Mouse (Mus musculus): ENCODE results near the gene Kcnma1. TPM values are rescaled to one million over a fixed set of nuclear protein-coding genes. Genes with fewer than 3 reads are reported as not detected.

Kcnma1 gene
- polyA plus RNA-seq (2012), result under 0.01 TPM in 1 of 2 replicates, not detected in the other

DNA sequence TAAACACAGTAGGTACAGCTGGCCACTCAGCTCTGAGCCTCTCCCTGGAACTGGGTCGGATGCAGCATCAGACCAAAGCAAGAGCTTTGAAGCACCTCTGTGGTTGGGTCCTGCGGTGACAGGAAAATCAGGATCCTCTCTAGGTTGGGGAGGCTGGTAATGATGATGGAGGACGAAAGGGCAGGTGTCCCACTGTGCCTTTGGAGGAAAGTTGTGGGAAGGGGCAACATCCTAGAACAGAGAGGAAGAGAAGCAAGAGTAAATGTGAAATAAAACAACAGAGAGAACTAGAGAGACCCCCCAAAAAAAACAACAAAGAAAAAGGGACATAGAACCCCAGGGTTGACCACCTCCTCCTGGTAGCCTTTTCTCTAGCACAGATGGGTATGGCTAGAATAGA, at the start of gene Kcnma1:
Gene Kcnma1 (minus strand): TSS at position 101 of the 400 bp plus-strand sequence.

Other genes with a start within 250 kb of the Kcnma1 start
- 0.41 and 0.50 TPM in 2 replicates for gene Dlg5, start 231.4 kb upstream of the Kcnma1 start, polyA plus RNA-seq (2012)